Mouse (Mus musculus): ENCODE results near the gene Mbd3.

DNA sequence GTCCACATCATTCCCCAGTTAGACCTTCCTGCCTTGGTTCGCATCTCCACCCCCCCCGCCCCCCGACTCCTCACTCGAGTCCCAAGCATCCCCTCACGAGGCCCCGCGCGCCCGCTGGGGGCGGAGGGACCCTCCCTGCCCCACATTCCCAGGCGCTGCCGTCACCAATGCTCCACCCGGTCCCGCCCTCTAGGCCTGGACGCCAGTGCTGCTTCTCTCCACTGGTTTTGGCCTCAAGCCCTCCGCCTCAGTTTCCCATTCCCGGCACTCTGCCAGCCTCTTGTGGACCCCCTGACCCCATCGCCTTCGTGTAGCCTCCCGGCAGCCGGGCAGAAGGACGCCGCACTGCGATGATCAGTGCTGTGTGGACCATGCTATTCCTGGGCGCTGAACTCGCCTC, 50.4 kb downstream of the Mbd3 start:
- TF ChIP-seq CTCF (IDR thresholded peaks at IDR 0.05; ENCODE audit: extremely low read depth, insufficient read depth, insufficient read length, insufficient replicate concordance) (no peak), POLR2A (IDR thresholded peaks at IDR 0.05; ENCODE audit: low read depth, low read length) (no peak)

All from spleen, adult 2 months (tissue).